Mouse (Mus musculus) megakaryocyte, embryonic 14.5 days (primary cell): ENCODE results near the gene Panx1. TPM values are rescaled to one million over a fixed set of nuclear protein-coding genes. Genes with fewer than 3 reads are reported as not detected.

Source experiments
- H3K27me3 ChIP-seq: replicated peaks from 2 replicates; pipeline ENCODE3; 2012; ENCODE audit warnings: inconsistent platforms
- H3K36me3 ChIP-seq: replicated peaks from 2 replicates; pipeline ENCODE3; 2012; ENCODE audit warnings: low read length, inconsistent platforms, mixed read lengths
- H3K4me1 ChIP-seq: 2 replicates; pipeline ENCODE4 v1.6.1; 2012; ENCODE audit warnings: inconsistent platforms
- H3K4me3 ChIP-seq: replicated peaks from 2 replicates; pipeline ENCODE3; 2012; ENCODE audit warnings: moderate library complexity, mild to moderate bottlenecking, inconsistent platforms
- H3K9me3 ChIP-seq: 2 replicates; pipeline ENCODE4 v1.6.1; 2012; ENCODE audit warnings: inconsistent platforms
- FLI1 ChIP-seq: IDR thresholded peaks from 2 replicates; pipeline ENCODE4 v1.6.1; 2012; ENCODE audit warnings: low read length, inconsistent platforms, mixed read lengths
- GATA1 ChIP-seq: IDR thresholded peaks from 3 replicates; pipeline ENCODE4 v1.6.1; 2012; ENCODE audit warnings: mixed read lengths, low read length, inconsistent platforms, borderline replicate concordance
- polyA plus RNA-seq: library from polyadenylated mRNA; stranded (reverse); fragments of >175 nt; gene quantifications from 2 replicates; pipeline ENCODE4 v1.2.3, GENCODE M21; 2012; ENCODE audit warnings: low replicate concordance; ENCODE audit not compliant: insufficient read depth

Gene Panx1
- polyA plus RNA-seq, 1 experiment = 13.0 TPM

GRCm38 (mm10) chr9:15003676-15004297 is 41.5 kb downstream of the Panx1 start:
- H3K27me3 ChIP-seq = no peaks in the 10 kb centered on the region
- H3K36me3 ChIP-seq = peaks cover 81% of the 10 kb centered on the region
- no peak overlapping the region for H3K4me3 ChIP-seq
- peaks cover 30% of the 10 kb centered on the region for H3K4me1 ChIP-seq
- no peaks in the 10 kb centered on the region for H3K9me3 ChIP-seq
- no peak for TF ChIP-seq GATA1
- TF ChIP-seq FLI1 = no peak

- TF ChIP-seq FLI1 = no peak
- TF ChIP-seq GATA1 = no peak
- Histone ChIP-seq H3K27me3 (no peaks in the 10 kb centered on the region), H3K4me3 (no peak overlapping the region), H3K9me3 (no peaks in the 10 kb centered on the region), H3K36me3 (peaks cover 74% of the 10 kb centered on the region), H3K4me1 (peaks cover 36% of the 10 kb centered on the region)
Measured at GRCm38 (mm10) chr9:15002995-15003613, 42.2 kb downstream of the Panx1 start.

- H3K9me3 ChIP-seq = no peaks in the 10 kb centered on the region
- no peak overlapping the region for H3K4me3 ChIP-seq
- TF ChIP-seq GATA1 (no peak), FLI1 (no peak)
- H3K27me3 ChIP-seq = peaks cover 5% of the 10 kb centered on the region
- H3K36me3 ChIP-seq = peaks cover 31% of the 10 kb centered on the region
- peaks cover 41% of the 10 kb centered on the region for H3K4me1 ChIP-seq
Measured at GRCm38 (mm10) chr9:14998790-14999189, 46.5 kb downstream of the Panx1 start.

- peaks cover 18% of the 10 kb centered on the region for H3K36me3 ChIP-seq
- peaks cover 5% of the 10 kb centered on the region for H3K27me3 ChIP-seq
- H3K4me3 ChIP-seq = no peak overlapping the region
- no peaks in the 10 kb centered on the region for H3K9me3 ChIP-seq
- H3K4me1 ChIP-seq = peaks cover 35% of the 10 kb centered on the region
- TF ChIP-seq FLI1 (no peak), GATA1 (no peak)
Measured at GRCm38 (mm10) chr9:14997271-14998055, 47.8 kb downstream of the Panx1 start.

- Histone ChIP-seq H3K36me3 (no peaks in the 10 kb centered on the region), H3K4me1 (peaks cover 21% of the 10 kb centered on the region), H3K9me3 (no peaks in the 10 kb centered on the region), H3K27me3 (peaks cover 8% of the 10 kb centered on the region), H3K4me3 (no peak overlapping the region)
- TF ChIP-seq FLI1 (no peak), GATA1 (no peak)
Measured at GRCm38 (mm10) chr9:14995525-14995924, 49.8 kb downstream of the Panx1 start.

- TF ChIP-seq FLI1 (no peak), GATA1 (no peak; the same call in 2 of the 3 replicates)
- Histone ChIP-seq H3K4me3 (peak overlapping the region; percentile 72), H3K4me1 (peaks cover 9% of the 10 kb centered on the region; the same call in 1 of the 2 replicates), H3K27me3 (peaks cover 11% of the 10 kb centered on the region), H3K36me3 (no peaks in the 10 kb centered on the region), H3K9me3 (peaks cover 13% of the 10 kb centered on the region)
Measured at GRCm38 (mm10) chr9:14988606-14989293, 56.5 kb downstream of the Panx1 start.

GRCm38 (mm10) chr9:14983141-14983540 is 62.1 kb downstream of the Panx1 start:
- Histone ChIP-seq H3K4me1 (peaks cover 4% of the 10 kb centered on the region; the same call in 1 of the 2 replicates), H3K4me3 (no peak overlapping the region), H3K36me3 (no peaks in the 10 kb centered on the region), H3K27me3 (peaks cover 3% of the 10 kb centered on the region), H3K9me3 (peaks cover 16% of the 10 kb centered on the region)
- TF ChIP-seq GATA1 (no peak), FLI1 (no peak)

GRCm38 (mm10) chr9:14982683-14983082 is 62.6 kb downstream of the Panx1 start:
- Histone ChIP-seq H3K4me1 (peaks cover 4% of the 10 kb centered on the region; the same call in 1 of the 2 replicates), H3K9me3 (peaks cover 13% of the 10 kb centered on the region), H3K36me3 (no peaks in the 10 kb centered on the region), H3K4me3 (no peak overlapping the region), H3K27me3 (peaks cover 3% of the 10 kb centered on the region)
- TF ChIP-seq FLI1 (no peak), GATA1 (no peak)

- TF ChIP-seq FLI1 (no peak), GATA1 (no peak)
- H3K27me3 ChIP-seq = peaks cover 2% of the 10 kb centered on the region
- H3K4me1 ChIP-seq = peaks cover 4% of the 10 kb centered on the region; the same call in 1 of the 2 replicates
- peaks cover 8% of the 10 kb centered on the region for H3K9me3 ChIP-seq
- H3K36me3 ChIP-seq = no peaks in the 10 kb centered on the region
- H3K4me3 ChIP-seq = no peak overlapping the region
Measured at GRCm38 (mm10) chr9:14981539-14982155, 63.6 kb downstream of the Panx1 start.
